Mouse (Mus musculus) cerebellum, adult 9-10 months (tissue): Measurements from ENCODE around the gene Flt4.
"Not testable (repeated sequence)": the region's sequence is repeated elsewhere in the genome, so short reads cannot be mapped to it uniquely, and the experiment has no call there.

Source experiments
- DNase-seq: peaks from one replicate; pipeline ENCODE4 v3.0.0; 2022

Gene Flt4

GRCm38 (mm10) chr11:49608938-49609867, at the start of gene Flt4:
Gene Flt4, plus strand, starts transcription at chr11:49609263.
- not testable (repeated sequence) for DNase-seq

DNA sequence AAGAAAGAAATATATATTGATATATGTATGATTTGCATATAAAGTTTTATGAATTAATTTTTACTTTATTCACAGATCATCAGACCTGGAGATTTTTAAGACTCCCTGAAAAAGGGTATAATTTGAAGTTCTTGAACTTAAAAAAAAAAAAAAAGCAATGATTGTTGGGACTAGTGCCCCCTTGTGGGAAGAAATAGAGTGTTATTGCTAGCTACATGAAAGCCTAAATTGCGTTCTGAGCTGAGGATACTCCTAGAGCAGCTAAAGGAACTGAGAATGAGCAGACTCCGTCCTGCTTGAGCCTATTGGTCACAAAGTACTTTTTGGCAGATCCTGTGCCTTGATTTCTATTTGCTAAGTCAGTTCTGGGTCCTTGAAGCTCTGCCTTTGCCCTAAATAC, 34.0 kb upstream of the Flt4 start:
- DNase-seq, result not testable (repeated sequence)

GRCm38 (mm10) chr11:49580452-49580851, 28.6 kb upstream of the Flt4 start:
- DNase-seq, result not testable (repeated sequence)

DNA sequence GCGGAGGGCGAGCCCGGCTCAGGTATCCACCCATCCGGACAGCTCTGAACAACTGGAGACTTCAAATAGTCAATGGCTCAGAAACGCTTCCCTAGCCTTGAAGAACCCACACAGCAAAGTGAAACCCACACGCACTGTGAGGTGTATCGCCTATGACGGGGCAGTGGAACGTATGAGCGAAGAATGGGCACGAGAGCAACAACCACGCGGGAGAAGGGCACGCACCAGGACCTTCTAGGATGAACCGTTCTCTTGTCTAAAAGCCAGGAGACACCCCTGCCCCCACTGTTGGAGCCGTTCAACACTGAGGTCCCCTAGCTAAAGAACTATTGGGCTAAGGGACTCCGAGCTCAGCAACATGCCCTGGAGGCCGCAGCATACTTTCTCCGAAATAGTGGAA, 18.9 kb upstream of the Flt4 start:
- no peak for DNase-seq

- not testable (repeated sequence) for DNase-seq
Observed at GRCm38 (mm10) chr11:49597149-49597548, 11.9 kb upstream of the Flt4 start.

DNA sequence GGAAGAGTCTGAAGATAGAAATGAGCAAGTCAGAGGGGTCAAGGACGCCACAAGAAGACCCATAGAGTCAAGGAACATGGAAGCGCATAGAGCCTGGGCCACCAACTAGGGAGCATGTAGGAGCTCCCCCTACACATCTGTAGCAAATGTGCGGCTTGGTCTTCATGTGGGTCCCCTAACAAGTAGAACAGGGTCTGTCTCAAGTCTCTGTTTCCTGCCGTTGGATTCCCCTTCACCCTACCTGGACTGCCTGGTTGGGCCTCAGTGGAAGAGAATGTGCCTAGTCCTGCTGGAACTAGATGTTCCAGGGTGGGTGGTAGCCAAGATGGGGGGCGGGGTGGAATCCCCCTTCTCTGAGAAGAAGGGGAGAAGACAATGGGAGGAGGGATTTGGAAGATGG, 757 bp upstream of the Flt4 start:
- DNase-seq, result not testable (repeated sequence)

GRCm38 (mm10) chr11:49609868-49610824, 1.1 kb downstream of the Flt4 start:
- not testable (repeated sequence) for DNase-seq

- DNase-seq, result not testable (repeated sequence)
Observed at GRCm38 (mm10) chr11:49611349-49611748, 2.3 kb downstream of the Flt4 start.

DNA sequence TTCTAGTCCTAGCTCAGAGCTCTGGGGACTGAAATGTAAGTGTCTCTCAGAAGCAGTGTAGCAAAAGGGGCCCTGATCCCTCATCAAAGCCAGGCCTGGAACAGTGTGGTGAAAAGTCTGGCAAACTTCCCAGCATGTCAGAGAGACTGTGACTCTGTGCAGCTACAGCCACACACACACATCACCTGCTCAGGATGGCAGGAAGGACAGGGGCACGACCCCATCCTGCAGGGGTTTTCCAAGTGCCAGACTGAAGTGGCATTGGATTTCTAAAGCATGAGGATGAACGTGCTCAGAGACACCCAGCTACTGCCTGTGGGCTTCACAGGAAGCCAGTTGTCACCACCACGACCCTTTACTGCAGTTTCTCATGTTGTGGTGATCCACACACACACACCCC, 3.1 kb downstream of the Flt4 start:
- DNase-seq, result no peak

DNA sequence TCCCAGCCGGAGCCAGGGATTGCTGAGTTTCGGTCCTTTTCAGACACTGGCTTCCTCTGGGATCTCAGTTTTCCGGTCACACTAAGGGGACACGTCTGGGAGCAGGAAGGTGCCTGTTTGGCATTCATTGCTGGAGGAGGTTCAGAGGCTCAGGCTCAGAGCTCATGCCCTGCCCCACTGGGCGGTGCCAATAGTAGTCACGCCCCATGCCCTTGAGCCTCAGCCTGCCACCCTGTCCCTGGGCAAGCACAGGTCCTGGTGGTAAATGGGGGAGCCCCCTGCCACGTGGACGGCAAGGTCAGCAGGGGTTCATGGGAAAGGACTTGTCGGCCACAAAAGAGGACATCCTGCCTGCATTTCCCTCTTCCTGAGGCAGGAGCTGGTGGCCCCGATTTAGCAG, 4.3 kb downstream of the Flt4 start:
- no peak for DNase-seq

DNA sequence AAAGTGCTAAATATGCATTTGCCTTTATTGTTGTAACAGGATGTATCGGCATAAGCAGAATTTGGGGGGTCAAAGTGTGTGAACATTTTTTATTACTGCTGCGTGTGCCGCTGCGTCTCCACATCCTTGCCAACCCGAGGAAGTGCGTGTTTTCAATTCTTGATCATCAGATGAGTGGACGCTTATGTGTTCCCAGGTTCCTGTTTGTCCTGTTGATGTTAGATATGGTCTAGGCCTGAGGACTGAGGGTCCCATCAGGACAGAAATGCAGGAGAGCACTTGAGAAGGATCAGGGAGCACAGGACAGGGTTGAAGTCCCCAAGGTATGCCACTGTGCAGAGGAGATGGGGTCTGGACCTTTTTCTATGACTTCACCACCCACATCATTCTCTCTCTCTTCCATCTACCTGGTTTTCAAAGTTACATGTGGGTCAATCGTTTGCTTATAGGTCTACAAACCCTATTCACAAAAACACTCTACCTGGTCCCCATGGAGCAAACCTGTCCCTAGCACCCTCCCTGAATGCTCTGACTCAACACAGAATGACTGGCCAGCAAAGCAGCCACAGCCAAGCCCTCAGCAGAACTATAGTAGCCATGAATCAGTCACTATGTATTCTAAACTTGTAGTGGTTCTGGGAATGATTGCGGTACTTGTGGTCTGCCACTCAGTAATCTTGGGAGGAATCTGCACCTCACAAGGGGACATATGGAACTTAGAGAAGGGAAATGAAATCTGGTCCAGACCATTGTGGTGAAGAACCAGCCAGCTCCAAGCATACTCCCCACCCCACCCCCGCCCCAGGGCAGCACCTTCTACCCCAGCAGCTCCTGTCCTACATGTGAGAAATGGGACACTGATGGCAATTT, 7.0 kb downstream of the Flt4 start:
- DNase-seq, result no peak

- DNase-seq, result no peak
Observed at GRCm38 (mm10) chr11:49618476-49618875, 9.4 kb downstream of the Flt4 start.

DNA sequence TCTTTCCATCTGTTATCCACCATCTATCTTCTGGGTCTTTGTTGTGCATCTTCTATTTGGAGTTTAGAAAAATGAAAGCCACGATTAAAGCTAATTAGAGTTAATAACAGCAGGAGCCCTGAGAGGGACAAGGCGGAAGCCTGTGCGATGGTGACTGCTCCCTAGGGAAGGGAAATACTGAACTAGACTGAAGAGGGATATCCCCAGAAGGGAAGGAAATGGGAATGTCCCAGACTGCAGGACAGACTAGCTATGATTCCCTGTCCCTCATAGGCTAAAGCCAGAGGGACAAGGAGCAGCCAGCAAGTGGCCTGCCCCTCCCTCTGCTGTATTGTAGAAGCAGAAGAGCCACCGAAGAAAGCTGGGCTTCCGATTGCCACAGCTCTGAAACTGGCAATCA, 12.9 kb downstream of the Flt4 start:
- DNase-seq, result no peak

DNA sequence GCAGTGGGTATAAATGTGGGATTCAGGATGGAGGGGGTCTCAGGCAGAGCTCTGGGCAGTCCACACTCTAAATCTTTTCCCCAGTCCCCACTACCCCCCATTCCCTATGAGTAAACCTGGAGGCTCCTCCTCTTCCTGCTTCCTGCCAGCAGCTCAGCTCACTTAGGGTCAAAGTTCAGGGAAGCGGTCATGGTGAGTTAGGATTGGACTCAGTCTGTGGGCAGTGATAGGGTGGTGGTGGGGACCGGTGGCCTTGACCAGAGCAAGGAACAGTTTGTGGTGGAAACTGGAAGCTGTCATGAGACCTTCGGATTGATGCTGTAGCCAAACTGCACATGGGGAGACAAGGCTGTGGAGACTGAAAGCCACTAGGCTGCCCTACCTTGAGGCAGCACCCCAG, 15.1 kb downstream of the Flt4 start:
- no peak for DNase-seq

DNA sequence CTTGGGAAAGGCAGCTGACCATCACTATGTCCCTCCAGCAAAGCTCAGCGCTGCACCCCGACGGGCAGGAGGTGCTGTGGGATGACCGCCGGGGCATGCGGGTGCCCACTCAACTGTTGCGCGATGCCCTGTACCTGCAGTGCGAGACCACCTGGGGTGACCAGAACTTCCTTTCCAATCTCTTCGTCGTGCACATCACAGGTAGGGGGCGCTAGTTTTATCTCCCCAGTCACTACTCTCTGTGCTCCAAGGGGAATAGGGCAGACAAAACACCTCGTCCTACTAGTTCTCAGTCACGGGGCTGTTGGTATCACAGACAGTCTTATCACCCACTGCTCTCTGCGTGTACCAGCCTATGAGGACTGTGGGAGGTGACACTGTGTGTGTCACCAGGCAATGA, 16.8 kb downstream of the Flt4 start:
- DNase-seq, result no peak

- no peak for DNase-seq
Observed at GRCm38 (mm10) chr11:49626748-49627147, 17.7 kb downstream of the Flt4 start.

DNA sequence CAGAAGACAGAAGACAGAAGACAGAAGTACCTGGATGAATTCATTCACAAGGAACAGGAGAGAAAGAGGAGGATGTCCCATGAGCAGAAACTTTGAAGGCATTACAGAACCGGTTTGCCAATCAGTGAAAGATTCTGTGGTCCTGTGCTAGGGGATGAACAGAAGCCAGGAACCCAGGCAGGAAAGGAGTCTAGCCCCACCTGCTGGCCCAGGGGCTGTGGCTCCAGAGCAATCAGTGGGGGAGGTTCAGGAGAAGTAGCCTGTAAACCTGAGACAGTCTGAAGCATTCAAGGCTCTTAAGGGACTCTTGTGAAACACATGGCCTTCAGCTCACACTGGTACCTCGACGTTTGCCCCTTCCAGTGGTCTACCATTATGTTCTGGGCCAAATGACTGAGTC, 22.1 kb downstream of the Flt4 start:
- DNase-seq, result no peak

GRCm38 (mm10) chr11:49632256-49632655, 23.2 kb downstream of the Flt4 start:
- DNase-seq, result no peak

DNA sequence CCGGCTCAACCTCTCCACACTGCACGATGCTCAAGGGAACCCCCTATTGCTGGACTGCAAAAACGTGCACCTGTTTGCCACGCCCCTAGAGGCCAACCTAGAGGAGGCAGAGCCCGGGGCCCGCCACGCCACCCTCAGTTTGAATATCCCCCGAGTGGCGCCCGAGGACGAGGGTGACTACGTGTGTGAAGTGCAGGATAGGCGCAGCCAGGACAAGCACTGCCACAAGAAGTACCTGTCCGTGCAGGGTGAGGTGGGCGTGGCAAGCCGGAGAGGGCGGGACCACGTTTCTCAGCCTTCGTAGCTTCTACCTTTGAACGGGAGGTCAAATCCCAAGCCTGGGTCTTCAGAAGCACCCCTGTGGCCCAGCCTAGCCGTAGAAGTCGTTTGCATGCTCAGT, 25.0 kb downstream of the Flt4 start:
- DNase-seq, result no peak

- DNase-seq, result no peak
Observed at GRCm38 (mm10) chr11:49635671-49636070, 26.6 kb downstream of the Flt4 start.

DNA sequence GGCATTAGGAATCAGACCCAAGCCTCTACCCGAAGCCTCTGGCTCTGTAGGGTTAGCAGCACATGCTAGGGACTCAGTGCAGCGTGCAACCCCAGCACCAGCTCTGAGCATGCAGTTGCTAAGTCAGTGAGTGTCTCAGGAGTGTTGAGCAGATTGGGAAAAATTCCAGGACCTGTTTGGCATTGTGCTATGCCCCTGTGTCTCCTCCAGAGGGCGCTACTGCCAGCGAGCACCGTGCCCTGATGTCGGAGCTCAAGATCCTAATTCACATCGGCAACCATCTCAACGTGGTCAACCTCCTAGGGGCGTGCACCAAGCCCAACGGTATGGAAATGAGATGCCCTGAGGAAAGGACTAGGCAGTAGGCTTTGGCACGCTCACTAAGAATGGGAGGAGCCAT, 27.4 kb downstream of the Flt4 start:
- DNase-seq, result no peak

- no peak for DNase-seq
Observed at GRCm38 (mm10) chr11:49645677-49646076, 36.6 kb downstream of the Flt4 start.
